Mouse (Mus musculus) ES-Bruce4 (cell line): ENCODE results near the gene Dpp9.

Experiments
- CTCF ChIP-seq: IDR thresholded peaks from one replicate; pipeline ENCODE4 v1.8.1; 2011; ENCODE audit warnings: low read depth, low read length
- POLR2A ChIP-seq: IDR thresholded peaks from one replicate; pipeline ENCODE4 v1.8.1; 2011; ENCODE audit warnings: low read length; ENCODE audit not compliant: insufficient read depth

DNA sequence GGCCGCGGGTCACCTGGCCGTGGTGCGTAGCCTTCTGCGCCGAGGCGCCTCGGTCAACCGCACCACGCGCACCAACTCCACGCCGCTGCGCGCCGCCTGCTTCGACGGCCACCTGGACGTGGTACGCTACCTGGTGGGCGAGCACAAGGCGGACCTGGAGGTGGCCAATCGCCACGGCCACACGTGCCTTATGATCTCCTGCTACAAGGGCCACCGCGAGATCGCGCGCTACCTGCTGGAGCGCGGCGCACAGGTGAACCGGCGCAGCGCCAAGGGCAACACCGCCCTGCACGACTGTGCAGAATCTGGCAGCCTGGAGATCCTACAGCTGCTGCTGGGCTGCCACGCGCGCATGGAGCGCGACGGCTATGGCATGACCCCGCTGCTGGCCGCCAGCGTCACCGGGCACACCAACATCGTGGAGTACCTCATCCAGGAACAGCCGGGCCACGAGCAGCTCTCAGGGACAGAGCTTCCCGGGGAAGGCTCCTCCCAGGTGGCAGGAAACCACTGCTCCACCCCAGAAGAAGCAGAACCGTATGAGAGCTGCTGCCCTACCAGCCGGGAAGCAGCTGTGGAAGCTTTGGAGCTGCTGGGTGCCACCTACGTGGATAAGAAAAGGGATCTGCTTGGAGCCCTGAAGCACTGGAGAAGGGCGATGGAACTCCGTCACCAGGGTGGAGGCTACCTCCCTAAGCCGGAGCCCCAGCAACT, 38.6 kb upstream of the Dpp9 start:
- TF ChIP-seq POLR2A (no peak), CTCF (no peak)
